Mouse (Mus musculus): ENCODE results near the gene Epha2.

The Epha2 gene

DNA sequence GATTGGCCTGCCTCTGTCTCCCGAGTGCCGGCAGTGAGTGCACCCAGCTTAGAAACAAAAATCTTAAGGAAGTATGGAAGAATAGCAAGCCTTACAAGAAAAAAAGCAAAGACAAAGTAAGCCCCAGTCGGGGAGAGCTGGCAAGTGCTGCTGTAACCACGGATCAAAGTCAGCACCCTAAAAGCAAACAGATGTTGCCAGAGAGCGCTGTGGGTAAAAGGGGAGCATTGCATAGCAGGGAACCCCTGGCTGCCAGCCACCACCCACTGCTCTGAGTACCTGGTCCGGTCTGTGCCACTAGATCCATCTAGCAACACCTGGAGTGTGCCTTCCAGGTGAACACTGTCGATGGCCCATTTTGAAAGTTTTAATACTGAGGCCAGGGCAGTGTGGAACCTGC lies 31.2 kb downstream of the Epha2 start:
- DNase-seq (ENCODE audit: low spot score): no peak

GRCm38 (mm10) chr4:141334695-141335094 lies 33.7 kb downstream of the Epha2 start:
- DNase-seq (ENCODE audit: low spot score): no peak

DNA sequence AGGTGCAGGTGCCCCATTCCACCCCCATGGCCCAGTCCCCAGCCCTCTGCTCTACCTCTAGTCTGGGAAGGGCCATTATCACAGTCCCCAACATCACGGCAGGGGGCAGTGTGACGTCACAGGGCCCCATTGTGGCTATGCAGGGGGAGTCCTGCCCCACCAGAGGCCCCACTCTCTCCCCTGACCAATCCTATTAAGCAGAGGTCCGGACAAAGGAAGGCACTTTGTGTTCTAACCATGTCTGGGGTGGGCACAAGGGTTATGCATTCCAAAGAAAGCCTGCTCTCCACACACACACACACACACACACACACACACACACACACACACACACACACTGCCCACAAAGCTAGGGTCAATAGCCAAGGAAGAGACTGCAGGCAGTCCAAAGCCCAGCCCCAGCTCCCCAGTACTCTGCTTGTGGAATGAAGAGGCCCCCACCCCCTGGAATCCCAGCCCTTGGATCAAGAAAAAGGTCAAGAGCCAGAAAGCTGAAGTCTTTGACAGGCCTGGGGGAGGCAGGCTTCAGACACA lies 34.3 kb downstream of the Epha2 start:
- DNase-seq (ENCODE audit: low spot score): no peak

DNA sequence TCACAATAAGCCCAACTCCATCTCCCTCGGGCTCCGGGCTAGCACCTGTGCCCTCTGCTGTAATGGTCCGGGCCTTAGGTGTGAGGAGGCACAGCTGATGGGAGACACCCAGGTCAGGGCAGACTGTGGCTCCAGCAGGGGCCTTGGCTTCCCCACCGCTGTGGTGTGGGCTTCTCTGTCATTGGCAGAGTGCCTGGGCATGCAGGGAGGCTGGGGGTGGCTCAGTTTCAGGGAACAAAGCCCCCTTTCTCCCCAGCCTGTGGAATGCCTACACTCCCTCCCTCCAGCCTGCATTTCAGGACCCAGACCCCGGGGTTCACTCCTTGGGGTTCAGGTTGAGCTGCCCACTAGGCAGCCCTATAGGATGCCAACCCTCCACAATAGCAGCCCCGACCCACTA lies 35.2 kb downstream of the Epha2 start:
- DNase-seq (ENCODE audit: low spot score): no peak

GRCm38 (mm10) chr4:141337986-141338385 lies 36.9 kb downstream of the Epha2 start:
- DNase-seq (ENCODE audit: low spot score): no peak

DNA sequence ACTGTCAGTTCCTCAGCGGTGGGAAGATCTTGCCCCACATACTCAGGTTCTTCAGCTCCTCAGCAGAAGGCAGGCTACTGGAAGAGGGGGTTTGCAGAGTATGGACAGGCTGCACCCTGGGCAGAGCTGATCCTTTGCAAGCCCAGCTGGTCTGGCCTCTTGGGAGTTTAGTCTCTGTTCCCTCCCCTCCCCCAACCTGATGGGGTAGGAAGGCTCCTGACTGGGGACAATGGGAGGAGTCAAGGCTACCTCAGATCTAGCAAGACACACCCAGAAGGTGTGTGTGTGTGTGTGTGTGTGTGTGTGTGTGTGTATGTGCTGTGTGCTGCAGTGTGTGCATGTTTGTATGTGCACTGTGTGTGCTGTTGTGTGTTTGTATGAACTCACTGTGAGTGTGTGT lies 37.8 kb downstream of the Epha2 start:
- no peak for DNase-seq (ENCODE audit: low spot score)

- no peak for DNase-seq (ENCODE audit: low spot score)
Observed at GRCm38 (mm10) chr4:141341477-141341876, 40.4 kb downstream of the Epha2 start.

DNA sequence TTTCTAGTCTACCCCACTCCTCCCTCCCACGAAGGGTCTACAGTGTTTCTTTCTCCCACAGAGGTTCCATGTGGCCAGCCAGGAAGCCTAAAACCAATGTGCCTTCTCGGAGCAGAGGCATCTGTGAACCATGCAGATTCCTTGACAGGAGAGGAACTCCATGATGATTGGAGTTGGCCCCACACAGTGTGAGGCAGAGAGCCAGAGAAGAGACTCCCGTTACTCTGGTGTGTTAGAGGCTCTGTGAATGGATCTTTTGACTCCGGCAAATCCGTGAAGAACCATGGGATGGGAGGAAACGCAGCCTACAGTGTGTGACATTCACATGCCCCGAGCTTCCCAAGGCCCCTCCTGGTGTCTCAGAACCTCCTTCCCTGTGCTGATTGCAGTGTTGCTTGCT lies 42.5 kb downstream of the Epha2 start:
- no peak for DNase-seq (ENCODE audit: low spot score)

DNA sequence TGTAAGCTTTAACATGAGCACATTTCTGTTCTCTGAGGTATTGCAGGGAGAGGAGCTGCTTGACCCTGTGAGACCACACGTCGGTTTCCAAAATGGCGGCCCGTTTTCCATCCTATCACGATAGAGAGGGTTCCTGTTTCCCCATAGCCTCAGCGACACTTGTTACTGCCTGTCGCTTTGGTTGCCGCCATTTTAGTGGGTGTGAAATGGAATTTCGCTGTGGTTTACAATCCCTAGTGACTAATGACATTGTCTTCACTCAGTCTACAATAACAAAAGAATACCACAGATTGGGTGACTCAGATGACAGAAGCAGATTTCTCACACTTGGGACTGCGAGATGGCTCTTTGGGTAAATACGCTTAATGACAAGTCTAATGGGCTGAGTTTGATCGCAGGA lies 44.2 kb downstream of the Epha2 start:
- DNase-seq (ENCODE audit: low spot score): no peak

- DNase-seq (ENCODE audit: low spot score): no peak
Observed at GRCm38 (mm10) chr4:141347365-141347797, 46.3 kb downstream of the Epha2 start.

DNA sequence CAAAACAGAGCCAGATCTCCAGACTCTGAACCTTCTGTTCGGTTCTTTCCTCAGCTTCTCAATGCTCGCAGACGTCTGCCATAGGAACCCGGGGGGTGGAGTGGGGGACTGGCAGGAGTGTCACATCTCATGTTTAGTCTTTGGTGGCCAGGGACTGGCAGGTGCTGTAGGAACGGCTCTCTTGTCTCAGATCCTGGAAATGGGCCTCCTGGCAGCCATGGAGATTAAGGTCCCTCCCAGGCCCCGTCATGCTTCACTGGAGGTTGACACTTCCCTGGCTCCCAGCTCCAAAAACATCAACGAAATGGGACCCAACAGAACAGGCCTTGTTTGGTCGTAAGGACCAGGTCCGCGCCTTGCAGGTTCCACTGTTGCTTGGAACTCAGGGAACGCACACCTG lies 47.6 kb downstream of the Epha2 start:
- DNase-seq (ENCODE audit: low spot score): no peak

DNA sequence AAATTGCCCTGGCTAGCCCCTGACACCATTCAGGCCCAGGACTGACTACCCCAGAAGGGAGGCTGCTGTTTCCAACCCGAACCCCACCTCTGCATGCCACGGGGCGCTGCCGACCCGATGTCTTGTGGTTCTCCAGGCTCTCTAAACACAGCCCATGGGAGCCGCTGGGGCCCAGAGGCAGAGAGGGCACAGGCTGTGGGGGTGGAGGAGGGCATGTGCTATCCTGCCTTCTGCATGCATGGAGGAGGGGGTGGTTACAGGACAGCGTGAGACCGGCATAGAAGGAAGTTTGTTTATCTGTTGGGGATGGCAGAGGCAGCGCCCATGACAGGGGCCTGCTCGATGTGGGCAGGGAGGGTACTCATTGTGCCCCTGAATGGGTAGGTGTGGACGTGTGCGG lies 49.0 kb downstream of the Epha2 start:
- no peak for DNase-seq (ENCODE audit: low spot score)

DNA sequence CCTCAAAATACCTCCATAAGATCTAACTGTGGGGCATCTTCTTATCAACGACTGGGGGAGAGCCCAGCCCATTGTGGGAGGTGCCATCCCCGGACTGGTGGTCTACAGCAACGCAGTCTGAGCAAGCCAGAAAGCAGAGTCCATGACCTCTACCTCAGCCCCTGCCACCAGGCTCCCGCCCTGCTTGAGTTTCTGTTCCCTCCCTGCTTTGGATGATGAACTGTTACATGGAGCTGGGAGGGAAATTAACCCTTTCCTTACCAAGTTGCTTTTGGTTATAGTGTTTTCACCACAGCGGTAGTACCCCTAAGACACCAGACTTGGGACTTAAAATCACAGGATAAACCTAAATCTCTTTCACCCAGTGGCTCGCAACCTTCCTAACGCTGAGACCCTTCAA lies 50.9 kb downstream of the Epha2 start:
- DNase-seq (ENCODE audit: low spot score): no peak

DNA sequence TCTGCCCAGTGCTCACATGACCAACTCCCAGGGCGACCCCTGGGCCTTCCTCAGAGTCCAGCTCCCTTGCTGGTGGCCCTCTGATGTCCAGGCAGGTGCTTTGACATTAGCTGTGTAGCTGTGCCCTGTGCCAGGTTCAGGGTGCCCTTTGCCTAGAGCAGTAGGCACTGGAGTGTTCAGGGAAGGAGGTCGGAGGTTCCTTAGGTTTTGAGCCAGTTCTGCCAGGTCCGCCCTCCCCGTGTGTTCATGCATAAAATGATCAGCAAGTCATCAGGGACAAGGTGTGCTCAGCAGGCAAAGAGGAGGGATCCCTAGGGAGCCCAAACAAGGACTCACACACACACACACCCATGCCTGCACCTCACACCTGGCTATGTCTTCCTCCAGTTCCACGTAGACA lies 51.9 kb downstream of the Epha2 start:
- DNase-seq (ENCODE audit: low spot score): no peak

GRCm38 (mm10) chr4:141353868-141354267 lies 52.8 kb downstream of the Epha2 start:
- no peak for DNase-seq (ENCODE audit: low spot score)

DNA sequence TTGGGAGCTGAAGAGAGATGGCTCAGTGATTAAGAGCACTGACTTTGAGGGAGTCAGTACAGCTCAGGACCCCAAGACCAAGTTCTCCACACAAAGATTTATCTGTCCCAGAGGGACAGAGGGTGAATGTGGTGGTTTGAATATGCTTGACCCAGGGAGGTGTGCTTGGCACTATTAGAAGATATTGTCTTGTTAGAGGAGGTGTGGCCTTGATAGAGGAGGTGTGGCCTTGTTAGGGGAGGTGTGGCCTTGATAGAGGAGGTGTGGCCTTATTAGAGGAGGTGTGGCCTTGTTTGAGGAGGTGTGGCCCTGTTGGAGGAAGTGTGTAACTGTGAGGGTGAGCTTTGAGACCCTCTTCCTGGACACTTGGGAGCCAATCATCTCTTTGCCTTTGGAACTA lies 56.8 kb downstream of the Epha2 start:
- no peak for DNase-seq (ENCODE audit: low spot score)

DNA sequence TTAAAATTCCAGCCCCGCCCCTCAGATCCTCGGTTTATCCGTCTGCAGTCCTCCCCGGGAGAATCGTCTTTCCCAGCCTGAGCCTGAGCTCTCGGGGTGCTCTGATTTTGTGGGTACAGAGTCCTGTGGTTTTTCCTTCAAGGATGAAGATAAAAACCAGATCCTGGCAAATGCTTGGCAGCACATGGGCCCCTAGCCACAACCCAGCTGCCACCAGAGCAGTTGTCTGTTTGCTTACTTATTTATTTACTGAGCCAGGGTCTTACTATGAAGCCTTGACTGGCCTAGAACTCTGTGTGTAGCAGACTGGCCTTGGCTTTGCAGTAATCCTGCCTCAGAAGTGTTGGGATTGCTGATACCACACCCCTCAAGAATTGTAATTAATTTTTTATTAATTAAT lies 58.2 kb downstream of the Epha2 start:
- no peak for DNase-seq (ENCODE audit: low spot score)

GRCm38 (mm10) chr4:141360846-141361245 lies 59.8 kb downstream of the Epha2 start:
- no peak for DNase-seq (ENCODE audit: low spot score)

DNA sequence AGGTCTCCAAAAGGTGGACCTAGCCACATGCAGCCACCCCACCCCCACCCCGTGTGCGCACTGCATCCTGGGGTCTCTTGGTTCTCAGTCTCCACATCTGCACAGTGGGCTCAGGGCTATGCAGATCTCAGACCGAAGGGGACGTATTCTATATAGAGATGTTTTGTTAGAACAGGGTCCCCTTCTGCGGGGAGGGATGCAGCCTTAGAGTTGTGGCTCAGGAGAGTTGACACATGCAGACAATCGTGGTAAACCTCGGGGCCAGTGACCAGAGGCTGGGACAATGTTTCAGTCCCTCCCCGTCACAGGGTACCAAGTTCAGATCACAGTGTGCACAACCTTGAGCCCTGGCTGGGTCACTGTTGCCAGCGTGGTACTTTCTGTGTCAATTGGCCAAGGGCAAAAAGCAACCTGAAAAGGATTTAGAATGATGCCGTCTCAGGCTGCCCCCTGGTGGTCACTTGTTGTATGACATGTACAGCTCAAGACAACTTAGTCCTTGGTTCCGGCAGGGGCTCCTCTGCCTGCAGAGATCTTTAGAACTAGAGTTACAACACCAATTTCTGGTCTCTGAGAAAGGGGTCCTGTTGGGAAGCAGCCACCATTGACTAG lies 62.0 kb downstream of the Epha2 start:
- peak; percentile 68 for DNase-seq (ENCODE audit: low spot score)

DNA sequence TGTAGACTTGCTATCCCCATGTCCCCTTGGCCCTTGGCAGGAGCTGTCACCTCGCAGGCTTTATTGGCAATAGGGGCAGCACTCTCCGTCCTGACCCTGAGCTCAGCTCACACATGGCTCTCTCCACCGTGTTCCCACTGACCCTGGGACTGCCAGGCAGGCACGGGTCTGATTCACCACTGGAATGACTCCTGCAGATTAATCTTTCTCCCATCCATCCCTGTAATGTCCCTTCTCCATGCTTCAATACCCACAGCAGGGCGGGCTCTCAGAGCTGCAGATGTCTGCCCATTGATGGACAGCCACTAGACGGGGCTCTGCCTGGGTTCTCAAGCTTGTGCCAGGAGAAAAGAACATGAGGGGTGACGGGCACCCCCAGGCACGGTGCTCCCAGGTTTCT lies 64.1 kb downstream of the Epha2 start:
- DNase-seq (ENCODE audit: low spot score): no peak

- no peak for DNase-seq (ENCODE audit: low spot score)
Observed at GRCm38 (mm10) chr4:141365876-141366275, 64.8 kb downstream of the Epha2 start.

DNA sequence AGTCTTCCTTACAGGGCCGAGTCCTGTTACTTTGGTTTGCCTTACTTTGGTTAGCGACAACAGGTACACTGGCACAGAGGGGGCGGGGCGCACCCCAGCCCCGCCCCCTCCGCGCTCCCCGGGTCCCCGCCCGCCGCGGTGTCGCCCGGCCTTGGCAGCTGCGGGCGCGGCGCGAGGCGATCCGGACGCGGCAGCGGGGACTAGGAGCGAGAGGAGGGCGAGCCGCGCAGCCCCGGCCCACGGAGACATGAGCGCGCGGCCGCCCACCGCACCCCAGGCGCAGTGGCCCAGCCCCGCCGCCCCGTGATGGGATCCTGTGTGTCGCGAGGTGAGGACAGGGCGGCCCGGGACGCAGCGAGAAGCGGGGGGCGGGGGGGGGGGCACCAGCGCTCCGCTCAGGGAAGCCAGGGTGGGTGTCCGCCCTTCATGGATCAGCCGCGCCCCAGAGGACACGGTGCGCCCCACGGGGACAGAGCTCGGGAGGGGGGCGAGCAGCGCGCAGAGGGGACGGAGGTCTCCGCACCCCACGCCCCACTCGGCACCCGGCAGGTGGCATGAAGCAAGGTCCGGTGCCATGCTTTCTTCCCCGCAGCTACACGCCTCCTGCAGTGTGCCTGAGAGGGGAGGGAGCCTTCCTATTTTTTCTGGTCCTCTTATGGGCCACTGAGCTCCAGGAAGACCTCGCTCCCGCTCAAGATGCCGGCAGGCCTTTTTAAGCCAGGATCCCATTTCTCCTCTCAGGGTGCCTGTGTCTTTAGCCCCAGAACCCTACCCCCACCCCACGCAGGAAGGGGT lies 67.2 kb downstream of the Epha2 start, which contains the start of gene Fam131c:
Gene Fam131c (plus strand): TSS at position 224 of the 795 bp plus-strand sequence.
- DNase-seq (ENCODE audit: low spot score): no peak

GRCm38 (mm10) chr4:141372426-141372825 lies 71.4 kb downstream of the Epha2 start:
- no peak for DNase-seq (ENCODE audit: low spot score)
